Comparison of ENCODE assay signal across 10 mouse cellular contexts in genomic region chr4:32297071-32297671, GRCm38 (mm10). TPM values are rescaled to one million over a fixed set of nuclear protein-coding genes. Genes with fewer than 3 reads are reported as not detected.
A peak's percentile ranks its signal among the peaks of the same experiment; 100 is the strongest.
DNase-seq lines count a peak whose midpoint lies in the region; ATAC-seq and TF ChIP-seq lines count a peak whose summit lies in the region.
"Had no signal": no experiment of that assay in that cellular context is flagged by ENCODE, and none has a peak within 500 bp of the region (broad histone marks: within the 10 kb centered on the region; RNA-seq: fewer than 3 reads in every experiment).

No protein-coding gene starts in this region.

- H3K27ac ChIP-seq in forebrain, postnatal 0 days (ENCODE audit: low read depth, low read length) = no peak overlapping the region
- peak overlapping the region; percentile 2; the same call in 1 of the 2 replicates for H3K27ac ChIP-seq in limb, embryonic 11.5 days (replicated peaks; ENCODE audit: low read depth, low read length)
- H3K27ac ChIP-seq: liver, embryonic 12.5 days had no signal

- WGBS in forebrain, postnatal 0 days = 14% methylated on average over 6 of the region's 6 CpGs
- 38% methylated on average over 6 of the region's 6 CpGs for WGBS in limb, embryonic 11.5 days

- H3K4me1 ChIP-seq in forebrain, postnatal 0 days (ENCODE audit: insufficient read depth) = peaks cover 20% of the 10 kb centered on the region
- peaks cover 14% of the 10 kb centered on the region for H3K4me1 ChIP-seq in limb, embryonic 11.5 days (ENCODE audit: control insufficient read depth, insufficient read depth, low read length)

- H3K9ac ChIP-seq in forebrain, postnatal 0 days = no peak overlapping the region
- no peak overlapping the region for H3K9ac ChIP-seq in limb, embryonic 11.5 days (ENCODE audit: low read length)
- H3K9ac ChIP-seq: liver, embryonic 12.5 days had no signal

- peak; percentile 18; the same call in 1 of the 2 replicates for ATAC-seq in forebrain, postnatal 0 days
- ATAC-seq in limb, embryonic 11.5 days (ENCODE audit: insufficient number of reproducible peaks, low FRiP score, low TSS enrichment, low read depth) = peak; percentile 70
- ATAC-seq: liver, embryonic 12.5 days had no signal

- no peaks in the 10 kb centered on the region for H3K9me3 ChIP-seq in forebrain, postnatal 0 days (ENCODE audit: low read length)
- H3K9me3 ChIP-seq in limb, embryonic 11.5 days (ENCODE audit: control insufficient read depth, low read length) = no peaks in the 10 kb centered on the region
- H3K9me3 ChIP-seq: liver, embryonic 12.5 days had no signal

- DNase-seq in heart, adult 11 months = peak; percentile 91
- DNase-seq in heart, adult 9 months (ENCODE audit: low spot score in 2 of 2) = no peak
- DNase-seq in brain, adult 2 months (ENCODE audit: low read depth, low spot score) = peak; percentile 32
- DNase-seq in forebrain, postnatal 0 days = no peak
- DNase-seq in limb, embryonic 11.5 days (ENCODE audit: low spot score) = no peak
- DNase-seq in urinary bladder, postnatal 10 days (ENCODE audit: low spot score) = no peak
- no peak for DNase-seq in adrenal gland, postnatal 14 days
- no peak for DNase-seq in layer of hippocampus, adult 9-11 months
- DNase-seq: right cerebral cortex, postnatal 14 days had no signal

- no peak for TF ChIP-seq CTCF in forebrain, postnatal 0 days (IDR thresholded peaks at IDR 0.05; ENCODE audit: low read depth)

- no peak overlapping the region for H3K4me2 ChIP-seq in forebrain, postnatal 0 days (ENCODE audit: low read depth)
- no peak overlapping the region for H3K4me2 ChIP-seq in limb, embryonic 11.5 days (ENCODE audit: low read depth, severe bottlenecking)
- H3K4me2 ChIP-seq: liver, embryonic 12.5 days had no signal

- H3K4me3 ChIP-seq in forebrain, postnatal 0 days (ENCODE audit: low read depth, low read length) = no peak overlapping the region
- no peak overlapping the region for H3K4me3 ChIP-seq in limb, embryonic 11.5 days (ENCODE audit: low read depth, low read length)
- H3K4me3 ChIP-seq: liver, embryonic 12.5 days had no signal

- no peaks in the 10 kb centered on the region for H3K36me3 ChIP-seq in forebrain, postnatal 0 days (ENCODE audit: insufficient read depth)
- no peaks in the 10 kb centered on the region for H3K36me3 ChIP-seq in limb, embryonic 11.5 days (ENCODE audit: control insufficient read depth, insufficient read depth, low read length)
- H3K36me3 ChIP-seq: liver, embryonic 12.5 days had no signal

- H3K27me3 ChIP-seq in forebrain, postnatal 0 days (ENCODE audit: insufficient read depth, low read length) = no peaks in the 10 kb centered on the region
- H3K27me3 ChIP-seq in limb, embryonic 11.5 days (ENCODE audit: control insufficient read depth, insufficient read depth, low read length) = no peaks in the 10 kb centered on the region
- H3K27me3 ChIP-seq: liver, embryonic 12.5 days had no signal

RNA-seq across cellular contexts. Expression of gene Bach2, which starts 58.6 kb away (rescaled TPM):
- total RNA-seq in forebrain, postnatal 0 days (2014; rRNA removed) = 16.2 and 19.0 TPM in 2 replicates
- 9.1 and 16.0 TPM in 2 replicates for polyA plus RNA-seq in forebrain, postnatal 0 days (2015; fragmentation: Nextera tagmentation; extraction: Ambion mirVana)
- polyA plus RNA-seq in limb, embryonic 11.5 days (2014; fragmentation: Nextera tagmentation; extraction: Ambion mirVana) = 16.4 and 17.9 TPM in 2 replicates
- 7.3 and 18.0 TPM in 2 replicates for total RNA-seq in adrenal gland, postnatal 14 days (2021)

Comparison
In these comparisons a context has a peak if more than half of its experiments do, and no peak if none do; other contexts are left out.
1. DNase-seq: peak in heart, adult 11 months (single experiment) and brain, adult 2 months (single experiment); none in heart, adult 9 months (0 of 2), forebrain, postnatal 0 days (single experiment), limb, embryonic 11.5 days (single experiment), urinary bladder, postnatal 10 days (single experiment), adrenal gland, postnatal 14 days (single experiment) and layer of hippocampus, adult 9-11 months (single experiment).